Comparison of ENCODE assay signal across 10 mouse cellular contexts in genomic region chr11:97839441-97840134, GRCm38 (mm10). TPM values are rescaled to one million over a fixed set of nuclear protein-coding genes. Genes with fewer than 3 reads are reported as not detected.
DNase-seq lines count a peak whose midpoint lies in the region; ATAC-seq and TF ChIP-seq lines count a peak whose summit lies in the region.
"Had no signal": no experiment of that assay in that cellular context is flagged by ENCODE, and none has a peak within 500 bp of the region (broad histone marks: within the 10 kb centered on the region; RNA-seq: fewer than 3 reads in every experiment).

No protein-coding gene starts in this region.

- H3K4me1 ChIP-seq in heart, embryonic 11.5 days (ENCODE audit: control insufficient read depth, insufficient read depth, low read length) = peaks cover 3% of the 10 kb centered on the region; the same call in 1 of the 2 replicates
- peaks cover 82% of the 10 kb centered on the region for H3K4me1 ChIP-seq in E14TG2a.4 (replicated peaks; ENCODE audit: low read depth, low read length)
- H3K4me1 ChIP-seq in embryonic facial prominence, embryonic 11.5 days (ENCODE audit: control insufficient read depth, insufficient read depth, low read length) = no peaks in the 10 kb centered on the region
- peaks cover 17% of the 10 kb centered on the region for H3K4me1 ChIP-seq in limb, embryonic 15.5 days

- peaks cover 12% of the 10 kb centered on the region; the same call in 1 of the 2 replicates for H3K36me3 ChIP-seq in heart, embryonic 11.5 days (ENCODE audit: control insufficient read depth, insufficient read depth, low read length)
- peaks cover 42% of the 10 kb centered on the region for H3K36me3 ChIP-seq in E14TG2a.4 (ENCODE audit: insufficient read depth, low read length)
- 0 out of 2 replicates have a peak, but pooled peaks cover 2% of the 10 kb centered on the region for H3K36me3 ChIP-seq in embryonic facial prominence, embryonic 11.5 days (replicated peaks; ENCODE audit: control insufficient read depth, insufficient read depth, low read depth, low read length)
- H3K36me3 ChIP-seq in limb, embryonic 15.5 days = peaks cover 37% of the 10 kb centered on the region

- H3K4me3 ChIP-seq in heart, embryonic 11.5 days (ENCODE audit: low read depth, low read length) = no peak overlapping the region
- H3K4me3 ChIP-seq in E14TG2a.4 (replicated peaks; ENCODE audit: low read length) = peak overlapping the region; percentile 43
- H3K4me3 ChIP-seq in embryonic facial prominence, embryonic 11.5 days (ENCODE audit: low read depth, low read length) = no peak overlapping the region
- H3K4me3 ChIP-seq in limb, embryonic 15.5 days = no peak overlapping the region

- no peak for TF ChIP-seq CTCF in E14TG2a.4 (conservative IDR thresholded peaks at IDR 0.05; ENCODE audit: low read length)

- WGBS in heart, embryonic 11.5 days (ENCODE audit: insufficient replicate concordance) = 46% methylated on average over 11 of the region's 11 CpGs
- WGBS in embryonic facial prominence, embryonic 11.5 days = 58% methylated on average over 11 of the region's 11 CpGs
- WGBS in limb, embryonic 15.5 days = 51% methylated on average over 11 of the region's 11 CpGs

- no peaks in the 10 kb centered on the region for H3K27me3 ChIP-seq in heart, embryonic 11.5 days (ENCODE audit: control insufficient read depth, insufficient read depth, low read length)
- no peaks in the 10 kb centered on the region for H3K27me3 ChIP-seq in E14TG2a.4 (ENCODE audit: insufficient read depth, low read length)
- H3K27me3 ChIP-seq in embryonic facial prominence, embryonic 11.5 days (ENCODE audit: control insufficient read depth, insufficient read depth, low read length) = no peaks in the 10 kb centered on the region
- no peaks in the 10 kb centered on the region for H3K27me3 ChIP-seq in limb, embryonic 15.5 days

- peak overlapping the region; percentile 35; the same call in 1 of the 2 replicates for H3K27ac ChIP-seq in heart, embryonic 11.5 days (ENCODE audit: low read depth, low read length)
- H3K27ac ChIP-seq in embryonic facial prominence, embryonic 11.5 days (replicated peaks; ENCODE audit: low read depth, low read length) = peak overlapping the region; percentile 35
- peak overlapping the region; percentile 22 for H3K27ac ChIP-seq in limb, embryonic 15.5 days

- DNase-seq in heart, postnatal 4 days = no peak
- no peak for DNase-seq in embryonic facial prominence, embryonic 11.5 days (ENCODE audit: low spot score)
- no peak for DNase-seq in natural killer cell, adult 2 months (ENCODE audit: low spot score in 2 of 2)
- DNase-seq in Muller cell, postnatal 12 days (ENCODE audit: inconsistent ontology term) = no peak
- DNase-seq in kidney, postnatal 14 days = no peak
- DNase-seq: gastrocnemius, postnatal 14 days; layer of hippocampus, postnatal 36 days had no signal

- H3K9me3 ChIP-seq in heart, embryonic 11.5 days (replicated peaks; ENCODE audit: control insufficient read depth, low read length) = no peaks in the 10 kb centered on the region
- H3K9me3 ChIP-seq in E14TG2a.4 (ENCODE audit: low read length) = no peaks in the 10 kb centered on the region
- H3K9me3 ChIP-seq in embryonic facial prominence, embryonic 11.5 days (replicated peaks; ENCODE audit: control insufficient read depth, low read length) = no peaks in the 10 kb centered on the region
- H3K9me3 ChIP-seq in limb, embryonic 15.5 days = no peaks in the 10 kb centered on the region

- no peak overlapping the region for H3K9ac ChIP-seq in heart, embryonic 11.5 days (ENCODE audit: low read depth, low read length)
- no peak overlapping the region for H3K9ac ChIP-seq in embryonic facial prominence, embryonic 11.5 days (replicated peaks; ENCODE audit: low read length)
- no peak overlapping the region for H3K9ac ChIP-seq in limb, embryonic 15.5 days

- H3K4me2 ChIP-seq in heart, embryonic 11.5 days = no peak overlapping the region
- H3K4me2 ChIP-seq in embryonic facial prominence, embryonic 11.5 days (ENCODE audit: low read depth, low read length) = no peak overlapping the region
- H3K4me2 ChIP-seq in limb, embryonic 15.5 days = no peak overlapping the region

- no peak for ATAC-seq in heart, embryonic 11.5 days (replicated peaks; ENCODE audit: insufficient number of reproducible peaks, low FRiP score, low TSS enrichment)
- ATAC-seq in embryonic facial prominence, embryonic 11.5 days (replicated peaks; ENCODE audit: insufficient number of reproducible peaks, low FRiP score, low TSS enrichment, low read depth) = no peak
- no peak for ATAC-seq in limb, embryonic 15.5 days (ENCODE audit: insufficient number of reproducible peaks, low FRiP score, low TSS enrichment, low read depth)

RNA-seq across cellular contexts. Expression of gene B230217C12Rik, which starts 1.0 kb away (rescaled TPM):
- polyA plus RNA-seq in heart, embryonic 11.5 days (2014; fragmentation: Nextera tagmentation; extraction: Ambion mirVana) = 8.2 and 8.3 TPM in 2 replicates
- total RNA-seq in heart, postnatal 4 days (2021) = under 1 TPM; 0.77 to 0.79 TPM
- 15.4 and 20.0 TPM in 2 replicates for polyA plus RNA-seq in embryonic facial prominence, embryonic 11.5 days (2014; fragmentation: Nextera tagmentation; extraction: Ambion mirVana)
- 4.5 and 5.3 TPM in 2 replicates for polyA plus RNA-seq in limb, embryonic 15.5 days (2015; fragmentation: Nextera tagmentation; extraction: Ambion mirVana)

RNA-seq across cellular contexts. Expression of gene Lasp1, which starts 40.8 kb away (rescaled TPM):
- polyA plus RNA-seq in heart, embryonic 11.5 days (2014; fragmentation: Nextera tagmentation; extraction: Ambion mirVana) = 30.0 and 37.5 TPM in 2 replicates
- 10 to 100 TPM; 73.3 to 74.4 TPM for total RNA-seq in heart, postnatal 4 days (2021)
- polyA plus RNA-seq in embryonic facial prominence, embryonic 11.5 days (2014; fragmentation: Nextera tagmentation; extraction: Ambion mirVana) = 62.6 and 67.8 TPM in 2 replicates
- 128 and 131 TPM in 2 replicates for polyA plus RNA-seq in limb, embryonic 15.5 days (2015; fragmentation: Nextera tagmentation; extraction: Ambion mirVana)

RNA-seq across cellular contexts. Expression of gene Fbxo47, which starts 44.4 kb away (rescaled TPM):
- polyA plus RNA-seq in heart, embryonic 11.5 days (2014; fragmentation: Nextera tagmentation; extraction: Ambion mirVana) = 0.66 and 1.3 TPM in 2 replicates
- total RNA-seq in heart, postnatal 4 days (2021) = 1 to 10 TPM in 1 of 2 experiments, under 1 TPM in 1; 0.79 to 1.2 TPM
- polyA plus RNA-seq in embryonic facial prominence, embryonic 11.5 days (2014; fragmentation: Nextera tagmentation; extraction: Ambion mirVana) = 0.60 and 0.61 TPM in 2 replicates
- polyA plus RNA-seq in limb, embryonic 15.5 days (2015; fragmentation: Nextera tagmentation; extraction: Ambion mirVana) = 0.26 and 0.74 TPM in 2 replicates

RNA-seq across cellular contexts. Expression of gene Rpl23, which starts 57.4 kb away (rescaled TPM):
- 461 and 517 TPM in 2 replicates for polyA plus RNA-seq in heart, embryonic 11.5 days (2014; fragmentation: Nextera tagmentation; extraction: Ambion mirVana)
- total RNA-seq in heart, postnatal 4 days (2021) = 100 to 1,000 TPM; 738 to 764 TPM
- 524 and 537 TPM in 2 replicates for polyA plus RNA-seq in embryonic facial prominence, embryonic 11.5 days (2014; fragmentation: Nextera tagmentation; extraction: Ambion mirVana)
- 447 and 586 TPM in 2 replicates for polyA plus RNA-seq in limb, embryonic 15.5 days (2015; fragmentation: Nextera tagmentation; extraction: Ambion mirVana)
